Mouse (Mus musculus) megakaryocyte, embryonic 14.5 days (primary cell): ENCODE data around the gene Them7. TPM values are rescaled to one million over a fixed set of nuclear protein-coding genes. Genes with fewer than 3 reads are reported as not detected.

Experiments used
- H3K27me3 ChIP-seq: replicated peaks from 2 replicates; pipeline ENCODE3; 2012; ENCODE audit warnings: inconsistent platforms
- H3K36me3 ChIP-seq: replicated peaks from 2 replicates; pipeline ENCODE3; 2012; ENCODE audit warnings: low read length, inconsistent platforms, mixed read lengths
- H3K4me1 ChIP-seq: 2 replicates; pipeline ENCODE4 v1.6.1; 2012; ENCODE audit warnings: inconsistent platforms
- H3K4me3 ChIP-seq: replicated peaks from 2 replicates; pipeline ENCODE3; 2012; ENCODE audit warnings: moderate library complexity, mild to moderate bottlenecking, inconsistent platforms
- H3K9me3 ChIP-seq: 2 replicates; pipeline ENCODE4 v1.6.1; 2012; ENCODE audit warnings: inconsistent platforms
- FLI1 ChIP-seq: IDR thresholded peaks from 2 replicates; pipeline ENCODE4 v1.6.1; 2012; ENCODE audit warnings: low read length, inconsistent platforms, mixed read lengths
- GATA1 ChIP-seq: IDR thresholded peaks from 3 replicates; pipeline ENCODE4 v1.6.1; 2012; ENCODE audit warnings: mixed read lengths, low read length, inconsistent platforms, borderline replicate concordance
- polyA plus RNA-seq: library from polyadenylated mRNA; stranded (reverse); fragments of >175 nt; gene quantifications from 2 replicates; pipeline ENCODE4 v1.2.3, GENCODE M21; 2012; ENCODE audit warnings: low replicate concordance; ENCODE audit not compliant: insufficient read depth

The Them7 gene
- polyA plus RNA-seq, 1 experiment: not detected

GRCm38 (mm10) chr2:105230333-105230732 lies 6.2 kb downstream of the Them7 start:
- H3K4me1 ChIP-seq: no peaks in the 10 kb centered on the region
- TF ChIP-seq GATA1 (no peak), FLI1 (no peak)

GRCm38 (mm10) chr2:105232386-105232785 lies 8.3 kb downstream of the Them7 start:
- no peak for TF ChIP-seq GATA1
- TF ChIP-seq FLI1: no peak
- Histone ChIP-seq H3K27me3 (peaks cover 9% of the 10 kb centered on the region), H3K4me3 (no peak overlapping the region), H3K9me3 (no peaks in the 10 kb centered on the region), H3K4me1 (no peaks in the 10 kb centered on the region), H3K36me3 (no peaks in the 10 kb centered on the region)

More at GRCm38 (mm10) chr2:105230333-105230732, 6.2 kb downstream of the Them7 start:
- Histone ChIP-seq H3K9me3 (no peaks in the 10 kb centered on the region), H3K4me3 (no peak overlapping the region), H3K36me3 (no peaks in the 10 kb centered on the region), H3K27me3 (peaks cover 23% of the 10 kb centered on the region)

GRCm38 (mm10) chr2:105234278-105234677 lies 10.2 kb downstream of the Them7 start:
- Histone ChIP-seq H3K9me3 (no peaks in the 10 kb centered on the region), H3K4me1 (no peaks in the 10 kb centered on the region), H3K27me3 (peaks cover 9% of the 10 kb centered on the region), H3K4me3 (no peak overlapping the region), H3K36me3 (no peaks in the 10 kb centered on the region)
- TF ChIP-seq GATA1 (no peak), FLI1 (no peak)

GRCm38 (mm10) chr2:105235380-105236115 lies 11.4 kb downstream of the Them7 start:
- H3K9me3 ChIP-seq: no peaks in the 10 kb centered on the region
- H3K36me3 ChIP-seq: no peaks in the 10 kb centered on the region
- no peak overlapping the region for H3K4me3 ChIP-seq
- TF ChIP-seq FLI1: no peak
- TF ChIP-seq GATA1: no peak
- H3K4me1 ChIP-seq: no peaks in the 10 kb centered on the region
- H3K27me3 ChIP-seq: peaks cover 9% of the 10 kb centered on the region

GRCm38 (mm10) chr2:105237424-105237823 lies 13.3 kb downstream of the Them7 start:
- no peaks in the 10 kb centered on the region for H3K36me3 ChIP-seq
- H3K27me3 ChIP-seq: peaks cover 7% of the 10 kb centered on the region
- no peaks in the 10 kb centered on the region for H3K9me3 ChIP-seq
- H3K4me3 ChIP-seq: no peak overlapping the region
- H3K4me1 ChIP-seq: no peaks in the 10 kb centered on the region
- TF ChIP-seq GATA1 (no peak), FLI1 (no peak)

- H3K4me1 ChIP-seq: no peaks in the 10 kb centered on the region
- no peaks in the 10 kb centered on the region for H3K36me3 ChIP-seq
- peaks cover 7% of the 10 kb centered on the region for H3K27me3 ChIP-seq
- TF ChIP-seq GATA1 (no peak), FLI1 (no peak)
- H3K4me3 ChIP-seq: no peak overlapping the region
- no peaks in the 10 kb centered on the region for H3K9me3 ChIP-seq
Measured at GRCm38 (mm10) chr2:105237841-105238240, 13.7 kb downstream of the Them7 start.

- peaks cover 7% of the 10 kb centered on the region for H3K27me3 ChIP-seq
- H3K9me3 ChIP-seq: no peaks in the 10 kb centered on the region
- no peaks in the 10 kb centered on the region for H3K4me1 ChIP-seq
- no peak overlapping the region for H3K4me3 ChIP-seq
- TF ChIP-seq GATA1: no peak
- no peak for TF ChIP-seq FLI1
- no peaks in the 10 kb centered on the region for H3K36me3 ChIP-seq
Measured at GRCm38 (mm10) chr2:105238775-105239174, 14.7 kb downstream of the Them7 start.

GRCm38 (mm10) chr2:105240631-105241030 lies 16.5 kb downstream of the Them7 start:
- no peaks in the 10 kb centered on the region for H3K4me1 ChIP-seq
- H3K9me3 ChIP-seq: no peaks in the 10 kb centered on the region
- no peak overlapping the region for H3K4me3 ChIP-seq
- peaks cover 2% of the 10 kb centered on the region for H3K27me3 ChIP-seq
- no peaks in the 10 kb centered on the region for H3K36me3 ChIP-seq
- TF ChIP-seq FLI1 (no peak), GATA1 (no peak)

- Histone ChIP-seq H3K36me3 (no peaks in the 10 kb centered on the region), H3K4me1 (no peaks in the 10 kb centered on the region), H3K27me3 (no peaks in the 10 kb centered on the region), H3K4me3 (no peak overlapping the region), H3K9me3 (no peaks in the 10 kb centered on the region)
- TF ChIP-seq FLI1 (no peak), GATA1 (no peak)
Measured at GRCm38 (mm10) chr2:105242940-105243339, 18.8 kb downstream of the Them7 start.

- no peak for TF ChIP-seq GATA1
- TF ChIP-seq FLI1: no peak
- no peaks in the 10 kb centered on the region for H3K4me1 ChIP-seq
- no peaks in the 10 kb centered on the region for H3K27me3 ChIP-seq
- no peak overlapping the region for H3K4me3 ChIP-seq
- H3K9me3 ChIP-seq: no peaks in the 10 kb centered on the region
- H3K36me3 ChIP-seq: no peaks in the 10 kb centered on the region
Measured at GRCm38 (mm10) chr2:105244733-105245132, 20.6 kb downstream of the Them7 start.

- Histone ChIP-seq H3K4me1 (no peaks in the 10 kb centered on the region), H3K9me3 (no peaks in the 10 kb centered on the region), H3K4me3 (no peak overlapping the region), H3K27me3 (peaks cover 1% of the 10 kb centered on the region), H3K36me3 (no peaks in the 10 kb centered on the region)
- TF ChIP-seq FLI1: no peak
- no peak for TF ChIP-seq GATA1
Measured at GRCm38 (mm10) chr2:105251978-105252377, 27.9 kb downstream of the Them7 start.
